Mouse (Mus musculus) brain, embryonic 14.5 days (tissue): ENCODE data around the gene Spin1.

ENCODE experiments used
- CTCF ChIP-seq: fragments of 200-500 bp; IDR thresholded peaks from 2 replicates; pipeline ENCODE4 v1.5.1; 2012; ENCODE audit warnings: inconsistent platforms, mild to moderate bottlenecking, moderate library complexity, borderline replicate concordance; ENCODE audit not compliant: insufficient read depth, insufficient read length; ENCODE audit errors: extremely low read depth
- POLR2A ChIP-seq: fragments of 200-500 bp; IDR thresholded peaks from 2 replicates; pipeline ENCODE4 v1.6.1; 2012; ENCODE audit warnings: mild to moderate bottlenecking, inconsistent platforms, borderline replicate concordance; ENCODE audit not compliant: poor library complexity, insufficient read depth, insufficient read length, severe bottlenecking; ENCODE audit errors: extremely low read depth

GRCm38 (mm10) chr13:51161672-51162071, 61.0 kb downstream of the Spin1 start:
- no peak for TF ChIP-seq POLR2A
- TF ChIP-seq CTCF, result no peak
